Mouse (Mus musculus): ENCODE results near the gene Cep112.
"Not testable (repeated sequence)": the region's sequence is repeated elsewhere in the genome, so short reads cannot be mapped to it uniquely, and the experiment has no call there.

Gene Cep112

DNA sequence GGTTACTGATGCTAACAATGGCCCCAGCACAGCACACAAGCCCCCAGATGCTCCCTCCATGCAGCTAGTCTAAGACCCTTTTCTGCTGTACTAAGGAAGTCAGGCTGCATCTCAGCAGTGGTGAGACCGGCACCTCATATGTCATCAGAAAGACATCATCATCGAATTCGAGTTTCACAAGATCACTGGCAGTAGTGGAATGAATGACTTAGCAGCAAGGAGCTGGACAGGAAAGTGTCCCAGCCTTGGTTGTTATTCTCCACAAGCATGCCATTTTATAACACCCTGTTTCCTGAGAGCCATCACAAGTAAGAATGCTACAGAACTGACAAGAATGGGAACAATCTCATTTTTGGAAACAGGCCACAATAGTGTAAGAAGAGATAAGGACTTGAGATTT, 381.0 kb downstream of the Cep112 start:
- DNase-seq, result no peak

DNA sequence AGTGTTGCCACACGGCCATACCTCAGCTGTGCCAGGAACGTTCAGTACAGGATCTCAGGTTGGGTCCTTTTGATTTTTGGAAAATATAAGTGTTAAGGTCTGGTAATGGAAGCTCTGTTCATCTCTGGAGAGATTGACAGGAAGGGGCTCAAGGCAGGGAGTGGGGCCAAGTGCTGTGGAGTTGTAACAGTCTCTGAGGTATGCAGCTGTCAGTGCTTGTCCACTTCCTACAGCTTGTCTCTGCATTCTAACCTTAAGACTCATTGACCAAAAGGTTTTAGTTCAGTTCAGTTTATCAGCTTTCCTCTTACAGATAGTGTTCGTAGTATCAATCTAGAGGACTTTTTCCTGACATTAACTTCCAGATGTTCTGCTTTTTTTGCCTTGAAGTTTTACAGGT, 384.6 kb downstream of the Cep112 start:
- DNase-seq, result no peak

DNA sequence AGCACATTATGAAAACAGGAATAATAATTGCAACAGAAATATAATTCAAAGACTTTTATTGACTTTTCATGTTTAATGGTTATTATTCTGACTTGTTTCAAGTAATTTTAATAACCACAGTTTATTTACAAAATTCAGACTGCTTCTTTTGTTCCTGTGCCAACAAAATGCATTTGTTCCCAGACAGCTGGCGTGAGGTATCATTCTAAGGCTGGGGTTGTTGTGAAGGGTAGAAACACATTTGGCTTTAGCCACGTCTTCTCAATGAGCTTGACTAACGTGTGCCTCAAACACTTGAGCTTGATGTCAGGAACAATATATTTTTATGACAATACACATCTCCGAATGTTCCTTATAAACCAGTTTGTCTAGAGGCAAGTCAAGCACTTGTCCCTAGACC, 396.8 kb downstream of the Cep112 start:
- DNase-seq, result no peak

DNA sequence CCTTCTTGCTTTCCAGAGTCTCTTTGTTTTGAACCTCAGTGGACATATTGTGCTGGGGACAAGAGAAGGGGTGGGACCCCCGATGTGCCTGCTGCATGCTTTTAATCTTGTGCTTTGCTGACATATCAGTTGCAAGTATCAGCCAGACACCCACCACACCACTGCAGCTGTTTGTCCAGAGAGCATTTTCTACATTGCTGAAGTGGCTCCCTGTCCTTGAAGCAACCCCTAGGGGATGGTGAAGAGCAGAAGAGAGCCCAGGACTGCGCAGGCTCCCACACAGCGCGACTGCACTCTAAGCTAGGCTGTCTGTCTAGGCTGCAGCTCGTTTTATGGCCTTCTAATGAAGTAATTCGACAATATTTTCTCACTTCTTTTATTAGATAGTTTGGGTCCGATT, 397.3 kb downstream of the Cep112 start:
- DNase-seq, result no peak

DNA sequence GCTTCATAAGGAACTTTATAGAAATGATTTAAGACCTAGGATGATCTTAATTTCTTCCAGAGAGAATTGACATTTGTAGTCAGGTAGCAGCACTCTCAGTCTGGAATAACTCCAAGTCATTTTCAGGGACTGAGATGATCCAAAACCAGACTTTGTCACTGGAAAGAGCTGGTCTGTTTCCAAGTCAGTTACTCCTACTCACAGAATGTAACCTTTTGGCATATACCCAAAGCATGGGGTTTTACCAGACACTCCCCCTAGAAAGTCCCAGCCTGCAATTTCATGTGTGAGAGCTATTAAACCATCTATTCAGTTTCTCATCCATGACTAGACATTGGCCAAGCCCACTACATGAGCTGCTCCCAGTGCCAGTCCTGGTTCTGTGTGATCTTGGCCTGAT, 402.3 kb downstream of the Cep112 start:
- no peak for DNase-seq

DNA sequence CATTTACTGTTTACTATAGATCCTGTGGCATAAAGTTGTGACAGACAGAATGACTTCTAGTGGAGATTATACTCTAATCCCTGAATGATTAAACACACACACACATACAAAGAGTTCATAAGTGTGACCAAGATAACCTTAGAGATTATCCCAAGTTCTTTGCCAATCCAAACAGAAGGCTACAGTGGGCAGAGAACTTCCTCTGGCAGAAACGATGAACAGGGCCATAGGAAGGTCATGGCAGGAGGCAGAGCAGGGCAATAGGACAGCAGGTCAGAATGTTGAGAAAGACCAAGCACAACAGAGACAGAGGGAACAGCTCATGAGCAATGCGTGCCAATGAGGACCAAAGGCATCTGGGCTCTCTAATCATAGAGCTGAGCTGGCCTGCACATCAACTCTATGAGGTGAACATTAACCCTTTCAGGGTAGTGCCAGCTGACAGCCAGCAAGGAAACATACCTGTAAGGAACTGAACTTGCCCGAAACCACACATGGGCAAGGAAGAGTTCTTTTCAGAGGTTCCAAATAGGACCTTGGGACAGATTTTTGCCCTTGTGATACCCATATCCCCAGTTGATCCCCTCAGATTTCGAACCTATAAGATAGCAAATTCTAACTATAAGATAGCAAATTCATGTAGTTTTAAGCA, 403.5 kb downstream of the Cep112 start:
- no peak for DNase-seq

DNA sequence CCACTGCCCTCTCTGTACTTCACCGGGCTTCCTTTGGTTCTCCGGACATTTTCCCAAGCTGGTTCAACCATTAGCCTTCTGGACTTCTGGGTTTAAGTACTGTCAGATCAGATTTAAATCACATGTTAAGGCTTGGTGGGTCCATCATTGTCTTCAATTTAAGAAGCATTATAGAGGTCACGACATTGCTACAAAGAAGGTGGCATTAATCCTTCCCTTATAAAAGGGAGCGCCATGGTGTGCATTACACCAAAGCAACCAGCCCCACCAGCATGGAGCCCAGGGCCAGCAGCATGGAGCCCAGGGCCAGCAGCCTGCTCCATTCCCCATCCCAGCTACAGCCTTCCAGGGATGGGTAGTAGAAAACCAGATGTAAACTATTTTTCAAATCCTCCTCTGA, 411.7 kb downstream of the Cep112 start:
- DNase-seq, result no peak

DNA sequence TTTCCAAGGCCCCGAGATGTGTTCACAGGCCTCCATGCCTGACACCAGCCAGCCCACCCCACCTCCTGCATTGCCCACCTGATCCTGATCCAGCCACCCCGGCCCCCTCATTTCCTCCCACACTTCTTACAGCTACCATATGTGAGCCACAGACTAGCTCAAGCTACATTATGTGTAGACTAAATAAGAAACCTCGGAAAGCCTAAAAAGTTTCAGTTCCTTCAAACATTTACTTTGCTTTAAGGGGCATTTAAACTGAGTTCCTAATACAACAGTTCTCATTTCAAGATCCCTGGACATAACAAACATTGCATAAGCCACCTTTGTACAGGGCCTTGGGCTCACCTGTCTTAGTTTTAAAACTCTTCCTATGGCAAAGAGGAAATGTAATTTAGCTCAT, 415.2 kb downstream of the Cep112 start:
- DNase-seq, result no peak

DNA sequence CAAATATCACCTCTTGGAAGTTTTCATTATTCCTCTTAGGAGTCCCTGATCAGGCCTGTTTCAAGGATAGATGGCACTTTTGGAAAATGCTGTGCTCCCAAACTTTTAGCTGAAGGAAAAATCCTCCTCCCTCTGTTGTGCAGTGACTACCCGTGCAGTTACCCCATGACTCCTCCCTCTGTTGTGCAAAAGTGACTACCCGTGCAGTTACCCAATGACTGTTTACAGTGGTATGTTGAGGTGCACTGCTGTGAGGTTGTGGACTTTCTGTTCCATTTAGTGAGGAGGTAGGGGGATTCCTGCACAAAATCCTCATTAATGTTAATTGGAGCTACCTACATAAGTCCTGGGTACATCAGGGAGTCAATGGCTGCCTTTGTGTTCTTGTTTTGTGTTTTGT, 417.8 kb downstream of the Cep112 start:
- DNase-seq, result no peak

DNA sequence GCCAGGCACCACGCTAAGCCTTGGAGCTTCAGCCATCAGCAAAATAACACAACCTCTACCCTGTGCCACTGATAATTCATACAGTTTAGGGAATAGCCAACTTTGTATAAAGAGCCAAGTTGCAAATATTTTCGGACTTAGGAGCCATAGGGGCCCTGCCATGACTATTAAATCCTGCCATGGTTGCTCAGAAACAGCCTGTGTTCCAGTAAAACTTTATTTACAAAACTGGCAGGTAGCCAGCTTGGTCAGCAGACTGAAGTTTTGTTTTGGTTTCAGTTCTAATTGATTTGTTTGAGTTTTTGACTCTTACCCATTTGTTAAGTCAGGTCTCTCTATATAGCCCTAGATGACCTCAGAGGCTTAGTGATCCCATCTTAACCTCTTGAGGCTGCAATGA, 421.0 kb downstream of the Cep112 start:
- peak; percentile 55 for DNase-seq

DNA sequence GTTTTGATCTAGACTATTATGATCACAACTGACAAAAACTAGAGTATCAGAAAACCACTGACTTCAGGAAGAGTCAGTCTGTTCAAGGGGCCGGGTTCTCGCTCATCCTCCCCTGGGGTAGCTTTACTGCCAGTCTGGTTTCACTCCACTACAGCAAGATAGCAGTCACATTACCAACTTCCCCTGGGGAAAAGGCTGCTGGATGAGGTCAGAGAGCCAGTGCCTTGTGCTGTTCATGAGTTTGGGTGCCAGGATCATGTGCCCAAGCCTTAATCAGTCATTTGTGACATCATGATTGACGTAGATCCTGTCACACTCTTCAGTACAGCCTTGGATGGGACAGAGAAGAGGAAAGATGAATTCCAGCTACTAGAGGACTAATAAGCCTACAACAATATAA, 421.5 kb downstream of the Cep112 start:
- DNase-seq, result no peak

DNA sequence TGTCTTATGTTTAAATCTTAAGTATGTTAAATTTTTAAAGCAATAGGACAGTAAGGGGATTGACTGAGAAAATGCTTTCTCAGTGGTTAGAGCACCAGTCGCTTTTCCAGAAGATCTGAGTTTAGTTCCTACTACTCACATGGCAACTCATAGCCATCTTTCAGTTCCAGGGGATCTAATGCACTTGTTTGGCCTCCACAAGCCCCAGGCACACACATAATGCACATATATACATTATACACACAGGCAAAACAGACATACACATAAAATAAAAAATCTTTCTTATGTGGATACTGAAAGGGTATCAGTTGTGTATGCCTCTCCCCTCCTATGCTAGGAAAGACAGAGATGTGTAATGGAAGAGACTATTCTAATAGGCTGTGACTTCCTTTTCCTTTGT, 426.8 kb downstream of the Cep112 start:
- DNase-seq, result no peak

DNA sequence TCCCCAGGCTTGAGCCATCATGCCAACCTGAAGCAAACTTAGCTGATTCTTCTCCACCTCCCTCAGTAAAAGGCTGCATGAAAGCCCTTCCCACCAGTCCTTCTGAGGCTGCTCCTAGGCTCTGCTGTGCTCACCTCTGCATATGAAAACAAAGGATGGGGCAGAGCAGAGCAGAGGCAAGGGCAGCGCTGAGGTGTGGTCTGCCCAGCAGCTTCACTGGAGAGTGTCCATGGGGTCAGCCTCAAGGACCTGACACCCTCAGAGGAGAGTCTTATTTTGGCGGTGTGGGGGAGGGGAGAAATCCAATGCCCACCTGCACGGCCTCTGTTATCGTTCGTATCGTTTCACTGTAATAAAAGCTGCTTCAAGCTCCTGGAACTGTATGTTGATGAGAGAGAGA, 432.3 kb downstream of the Cep112 start:
- no peak for DNase-seq

DNA sequence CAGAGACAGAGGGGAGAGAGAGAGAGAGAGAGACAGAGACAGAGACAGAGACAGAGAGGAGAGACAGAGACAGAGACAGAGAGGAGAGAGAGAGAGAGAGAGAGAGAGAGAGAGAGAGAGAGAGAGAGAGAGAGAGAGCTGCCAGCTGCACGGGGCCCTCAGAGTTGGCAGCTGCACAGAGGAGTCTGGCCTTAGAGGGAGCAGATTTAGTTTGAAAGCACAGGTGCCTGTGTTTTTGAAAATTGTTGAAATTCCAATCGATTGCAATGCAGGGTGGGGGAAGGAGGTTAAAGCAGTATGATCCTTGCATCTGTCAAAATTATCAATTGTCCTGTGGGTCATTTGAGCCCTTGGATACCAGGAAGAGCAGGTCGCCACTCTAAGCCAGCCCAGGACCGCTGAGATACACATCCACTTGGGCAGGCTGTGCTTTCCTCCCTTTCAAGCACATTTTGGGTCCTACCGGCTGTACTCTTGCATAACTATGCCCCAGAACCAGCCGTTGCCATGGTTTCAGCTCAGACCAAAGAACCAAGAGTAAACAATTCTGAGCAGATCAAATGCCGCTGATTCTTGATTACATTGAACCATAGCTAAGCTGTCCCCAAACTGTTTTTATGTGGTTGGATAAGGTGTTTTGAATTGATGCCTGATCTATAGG, 432.8 kb downstream of the Cep112 start:
- peak; percentile 71 for DNase-seq

DNA sequence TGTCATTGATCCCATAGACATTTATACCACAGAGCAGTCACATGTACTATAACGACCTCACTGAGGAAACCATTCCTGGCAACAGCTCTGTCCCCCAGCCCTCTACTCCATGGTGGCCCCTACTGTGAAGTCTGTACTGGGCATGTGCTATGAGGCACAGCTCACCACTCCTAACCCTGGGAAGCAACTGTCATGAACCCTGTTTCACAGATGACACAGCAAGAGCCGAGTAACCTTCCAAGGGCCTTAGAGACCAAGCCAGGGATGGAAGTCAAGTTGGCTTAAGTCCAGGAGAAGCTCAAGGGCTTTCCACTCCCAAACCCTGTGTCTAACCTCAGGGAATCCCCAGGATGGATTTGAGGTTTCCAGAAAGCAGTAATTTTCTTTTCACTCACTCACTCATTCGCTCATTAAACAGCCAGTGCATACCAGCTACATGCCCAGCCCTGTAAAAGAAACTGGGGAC, 433.4 kb downstream of the Cep112 start:
- DNase-seq, result no peak

DNA sequence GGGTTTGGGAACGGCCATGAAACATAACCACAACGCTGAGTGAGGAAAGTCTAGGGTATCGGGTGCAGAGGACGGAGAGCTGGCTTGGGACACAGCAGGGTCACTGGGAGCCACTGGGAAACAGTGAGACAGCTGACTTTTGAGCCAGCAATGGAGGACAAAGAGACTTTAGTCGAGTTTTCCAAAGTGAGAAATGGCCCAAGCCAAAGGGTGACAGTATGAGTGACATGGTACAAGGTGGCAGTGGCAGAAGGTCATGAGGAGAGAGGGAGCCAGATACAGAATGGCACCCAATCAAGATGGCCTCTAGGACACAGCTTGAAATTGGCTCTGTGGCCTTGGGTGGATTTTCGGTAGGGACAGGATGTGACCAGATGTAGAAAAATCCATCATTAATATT, 433.9 kb downstream of the Cep112 start:
- no peak for DNase-seq

DNA sequence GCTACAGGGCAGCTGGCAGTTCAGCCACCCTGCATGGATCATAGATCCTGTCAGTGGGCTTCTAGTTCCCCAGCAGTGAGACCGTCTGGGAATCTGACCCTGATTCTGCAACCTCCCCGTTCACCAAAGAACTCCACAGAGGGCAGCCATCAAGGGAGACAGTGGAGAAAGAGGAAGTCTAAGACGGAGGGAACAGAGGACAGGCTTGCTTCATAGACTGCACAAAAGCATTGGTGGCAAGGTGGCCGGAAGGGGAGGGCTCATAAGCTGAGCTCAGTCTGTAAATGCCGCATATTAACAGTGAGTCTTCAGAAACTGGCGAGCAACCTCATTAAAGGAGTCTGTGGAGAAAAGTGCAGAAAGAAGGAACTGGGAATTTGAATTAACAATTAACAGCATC, 437.4 kb downstream of the Cep112 start:
- DNase-seq, result no peak

DNA sequence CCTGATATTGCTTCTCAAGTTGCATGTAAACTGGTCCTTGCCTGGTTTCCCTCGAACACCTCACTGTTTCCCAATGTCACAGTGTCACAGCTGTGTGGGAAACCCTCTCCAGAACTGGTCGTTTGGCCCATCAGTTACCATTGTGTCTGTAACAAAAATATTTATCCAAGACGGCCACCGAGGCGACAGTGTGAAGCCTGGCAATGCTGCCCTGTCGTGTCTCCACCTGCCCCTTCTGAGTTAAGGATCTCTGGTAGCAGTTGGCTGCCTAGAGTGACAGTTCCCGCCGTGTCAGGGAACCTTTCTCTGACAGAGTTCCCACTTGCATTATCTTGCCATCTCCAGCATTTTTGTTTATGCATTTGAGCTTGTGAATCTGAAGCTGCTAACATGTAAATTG, 440.8 kb downstream of the Cep112 start:
- peak; percentile 56 for DNase-seq

DNA sequence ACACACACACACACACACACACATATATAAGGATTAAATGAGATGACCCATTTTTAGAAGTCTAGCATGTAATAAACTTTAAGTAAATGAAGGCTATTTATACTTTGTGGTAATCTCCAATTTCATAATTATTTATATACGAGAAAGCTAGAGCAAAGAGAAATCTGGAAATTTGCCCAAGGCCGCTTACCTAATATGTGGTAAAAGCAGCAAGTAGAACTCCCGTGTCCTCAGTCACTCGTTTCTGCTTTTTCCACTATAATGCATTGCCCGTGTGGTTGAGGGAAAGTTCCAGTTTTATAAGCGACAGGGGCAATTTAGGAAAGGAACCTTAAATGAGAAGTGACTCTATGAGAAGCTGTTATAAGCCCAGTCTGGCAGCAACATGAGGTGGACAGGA, 442.5 kb downstream of the Cep112 start:
- DNase-seq, result peak; percentile 71

DNA sequence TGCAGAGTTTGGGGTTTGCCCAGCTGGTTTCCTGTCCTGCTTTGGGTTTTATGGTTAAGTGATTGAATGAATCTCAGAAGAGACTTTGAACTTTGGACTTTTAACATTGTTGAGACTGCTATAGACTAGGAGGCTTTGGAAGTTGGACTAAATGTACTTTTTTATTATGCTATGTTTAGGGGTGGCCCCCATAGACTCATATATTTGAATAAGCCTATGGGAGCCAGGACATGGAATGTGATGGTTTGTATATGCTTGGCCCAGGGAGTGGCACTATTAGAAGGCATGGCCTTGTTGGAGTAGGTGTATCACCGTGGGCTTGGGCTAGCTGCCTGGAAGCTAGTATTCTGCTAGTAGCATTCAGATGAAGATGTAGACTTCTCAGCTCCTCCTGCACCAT, 446.3 kb downstream of the Cep112 start:
- DNase-seq, result not testable (repeated sequence)

DNA sequence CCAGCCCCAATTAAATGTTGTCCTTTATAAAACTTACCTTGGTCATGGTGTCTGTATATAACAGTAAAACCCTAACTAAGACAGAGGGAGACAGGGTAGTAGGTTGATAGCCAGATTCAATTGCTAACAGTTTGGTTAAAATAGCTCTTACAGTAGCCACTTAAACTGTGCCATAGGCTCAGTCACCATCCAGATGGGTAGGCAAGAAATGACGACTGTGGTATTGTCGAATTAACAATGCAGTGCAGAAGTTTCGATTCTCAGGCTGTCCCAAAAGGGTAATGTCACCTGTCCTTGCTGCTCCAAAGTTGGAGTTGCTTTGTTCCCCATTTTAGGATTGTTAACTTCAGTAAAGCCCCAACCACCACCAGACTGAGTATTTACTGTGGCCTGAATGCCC, 446.8 kb downstream of the Cep112 start:
- DNase-seq, result no peak

DNA sequence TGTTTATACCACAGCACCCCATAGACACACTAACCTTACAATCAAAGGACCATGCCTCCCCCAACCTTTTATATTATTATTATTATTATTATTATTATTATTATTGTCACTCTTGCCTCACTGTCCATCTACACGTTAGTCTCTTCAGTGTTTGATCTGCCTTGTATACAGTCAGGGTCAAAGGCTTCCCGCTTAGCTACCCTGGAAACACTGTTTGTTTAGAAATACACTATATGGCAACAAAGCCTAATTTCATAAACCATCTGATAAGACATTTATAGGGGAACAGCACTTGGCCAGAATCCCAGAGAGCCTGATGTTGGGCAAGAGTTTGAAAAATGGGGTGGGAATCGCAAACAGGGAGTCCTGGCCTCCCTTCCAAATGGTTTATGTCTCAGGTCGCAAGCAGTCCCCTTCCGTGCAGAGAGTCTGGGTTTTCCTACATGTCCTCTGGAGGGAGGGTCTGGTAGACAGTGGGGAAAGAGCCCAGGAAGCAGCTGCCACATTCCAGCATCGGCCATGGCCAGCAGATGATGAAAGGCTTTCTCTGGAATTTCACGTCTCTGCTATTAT, 451.7 kb downstream of the Cep112 start:
- peak; percentile 55 for DNase-seq

DNA sequence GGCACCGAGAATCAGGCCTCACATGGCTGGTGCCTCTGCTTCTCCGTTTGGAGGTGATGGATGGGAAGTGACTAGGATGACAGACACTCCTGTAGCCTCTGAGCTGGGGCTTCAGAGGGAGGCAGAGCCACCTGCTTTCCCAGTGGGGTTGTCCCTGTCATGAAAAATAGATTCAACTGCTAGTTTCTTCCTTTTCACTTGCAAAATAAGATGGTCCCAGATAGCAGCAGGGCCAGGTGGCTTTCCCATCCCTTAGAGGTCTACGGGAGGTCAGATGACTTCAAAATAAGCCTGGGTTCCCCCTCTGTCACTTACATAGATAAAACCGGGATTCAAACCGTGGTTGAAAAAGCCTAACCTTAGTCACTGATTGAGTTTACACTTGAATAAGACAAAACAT, 452.5 kb downstream of the Cep112 start:
- no peak for DNase-seq

DNA sequence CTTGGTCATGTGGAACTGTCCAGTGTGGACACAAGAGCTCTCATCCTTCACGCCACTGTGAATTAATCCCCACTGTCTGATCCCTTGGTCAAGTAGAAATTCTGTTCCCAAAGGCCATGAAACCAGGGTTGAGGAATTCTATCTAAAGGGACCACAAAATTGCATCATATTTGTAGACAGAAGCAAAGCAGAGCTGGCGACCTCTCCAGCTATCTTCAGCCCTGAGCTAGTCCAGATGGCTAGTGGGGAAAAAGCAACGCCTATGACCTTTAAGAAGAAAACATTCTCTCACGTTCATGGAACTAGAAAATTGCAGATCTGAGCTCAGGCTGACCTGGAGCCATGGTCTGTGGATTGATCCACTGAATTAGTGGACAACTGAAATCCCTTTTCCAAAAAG, 455.6 kb downstream of the Cep112 start:
- DNase-seq, result peak; percentile 29

DNA sequence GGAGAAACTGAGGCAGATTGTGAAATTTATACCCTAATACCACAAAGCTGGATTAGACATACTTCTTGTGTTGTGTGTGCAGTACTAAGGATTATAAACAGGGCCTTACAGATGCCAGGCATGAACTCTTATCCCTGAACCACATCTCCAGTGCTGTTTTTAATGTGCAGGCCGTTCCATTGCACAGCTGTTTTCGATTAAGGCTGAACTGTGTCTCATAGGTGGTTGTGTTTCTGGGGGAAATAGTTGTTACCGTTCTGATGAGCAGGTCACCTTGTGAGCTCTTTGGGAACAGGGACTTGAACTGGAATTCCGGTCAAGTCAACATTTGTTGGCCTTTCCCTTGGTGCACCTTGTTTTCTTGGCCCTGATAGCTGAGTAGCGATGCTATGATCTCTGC, 456.7 kb downstream of the Cep112 start:
- no peak for DNase-seq
